Mouse (Mus musculus) thymus, adult 18-20 months (tissue): ENCODE measurements around the gene Sipa1l1.
"Not testable (repeated sequence)": the region's sequence is repeated elsewhere in the genome, so short reads cannot be mapped to it uniquely, and the experiment has no call there.

Experiments used
- DNase-seq, 2 experiments: peaks; one replicate each; pipeline ENCODE4 v3.0.0; 2022; ENCODE audit warnings: mixed read lengths in 2 of 2

The Sipa1l1 gene

GRCm38 (mm10) chr12:82178636-82179035 is 9.5 kb downstream of the Sipa1l1 start:
- DNase-seq: no peak

- DNase-seq: no peak
Measured at GRCm38 (mm10) chr12:82179626-82180025, 10.5 kb downstream of the Sipa1l1 start.

GRCm38 (mm10) chr12:82186156-82186555 is 17.0 kb downstream of the Sipa1l1 start:
- DNase-seq: not testable (repeated sequence)

GRCm38 (mm10) chr12:82186740-82187139 is 17.6 kb downstream of the Sipa1l1 start:
- no peak for DNase-seq

- peak in 1 of 2 experiments; percentile 30 for DNase-seq
Measured at GRCm38 (mm10) chr12:82187178-82187839, 18.2 kb downstream of the Sipa1l1 start.

GRCm38 (mm10) chr12:82188321-82189075 is 19.4 kb downstream of the Sipa1l1 start:
- DNase-seq: no peak

- no peak for DNase-seq
Measured at GRCm38 (mm10) chr12:82189076-82189675, 20.1 kb downstream of the Sipa1l1 start.

- peak in 1 of 2 experiments; percentile 24 for DNase-seq
Measured at GRCm38 (mm10) chr12:82189715-82190581, 20.8 kb downstream of the Sipa1l1 start.

- DNase-seq: no peak
Measured at GRCm38 (mm10) chr12:82190582-82190965, 21.5 kb downstream of the Sipa1l1 start.

- DNase-seq: no peak
Measured at GRCm38 (mm10) chr12:82191686-82192085, 22.6 kb downstream of the Sipa1l1 start.

- DNase-seq: no peak
Measured at GRCm38 (mm10) chr12:82192641-82193054, 23.5 kb downstream of the Sipa1l1 start.

- no peak for DNase-seq
Measured at GRCm38 (mm10) chr12:82193476-82193875, 24.4 kb downstream of the Sipa1l1 start.

- no peak for DNase-seq
Measured at GRCm38 (mm10) chr12:82194919-82195318, 25.8 kb downstream of the Sipa1l1 start.

GRCm38 (mm10) chr12:82196213-82196612 is 27.1 kb downstream of the Sipa1l1 start:
- DNase-seq: no peak

- no peak for DNase-seq
Measured at GRCm38 (mm10) chr12:82196615-82197146, 27.6 kb downstream of the Sipa1l1 start.

- no peak for DNase-seq
Measured at GRCm38 (mm10) chr12:82197207-82197606, 28.1 kb downstream of the Sipa1l1 start.

GRCm38 (mm10) chr12:82199286-82199685 is 30.2 kb downstream of the Sipa1l1 start:
- DNase-seq: no peak

GRCm38 (mm10) chr12:82204106-82204505 is 35.0 kb downstream of the Sipa1l1 start:
- DNase-seq: no peak

- DNase-seq: no peak
Measured at GRCm38 (mm10) chr12:82206857-82207647, 37.9 kb downstream of the Sipa1l1 start.

- DNase-seq: no peak
Measured at GRCm38 (mm10) chr12:82208046-82208445, 38.9 kb downstream of the Sipa1l1 start.

- no peak for DNase-seq
Measured at GRCm38 (mm10) chr12:82208611-82209010, 39.5 kb downstream of the Sipa1l1 start.

GRCm38 (mm10) chr12:82209753-82210152 is 40.6 kb downstream of the Sipa1l1 start:
- DNase-seq: no peak
